Mouse (Mus musculus) heart, embryonic 12.5 days (tissue): Measurements from ENCODE around the gene Tmem114. TPM values are rescaled to one million over a fixed set of nuclear protein-coding genes. Genes with fewer than 3 reads are reported as not detected.
A peak's percentile ranks its signal among the peaks of the same experiment; 100 is the strongest.

Experiments used
- ATAC-seq: fragments of 200-750 bp; cut with Nextera tagmentation; 2 replicates; pipeline ENCODE4 v1.8.0; 2017; ENCODE audit warnings: moderate TSS enrichment, moderate library complexity; ENCODE audit not compliant: insufficient number of reproducible peaks, low FRiP score
- H3K27ac ChIP-seq: fragments of 300-500 bp; sonication (generic); 2 replicates; pipeline ENCODE4 v1.5.1; 2016; ENCODE audit warnings: mild to moderate bottlenecking, moderate library complexity; ENCODE audit not compliant: poor library complexity, severe bottlenecking
- H3K27me3 ChIP-seq: fragments of 300-500 bp; sonication (generic); replicated peaks from 2 replicates; pipeline ENCODE4 v1.6.1; 2016; ENCODE audit warnings: mild to moderate bottlenecking, moderate library complexity
- H3K36me3 ChIP-seq: fragments of 300-500 bp; sonication (generic); 2 replicates; pipeline ENCODE4 v1.6.1; 2016; ENCODE audit warnings: mild to moderate bottlenecking, moderate library complexity
- H3K4me1 ChIP-seq: fragments of 300-500 bp; sonication (generic); replicated peaks from 2 replicates; pipeline ENCODE4 v1.6.1; 2016; ENCODE audit warnings: mild to moderate bottlenecking
- H3K4me2 ChIP-seq: fragments of 300-500 bp; sonication (generic); 2 replicates; pipeline ENCODE4 v1.6.1; 2016; ENCODE audit warnings: mild to moderate bottlenecking, moderate library complexity
- H3K4me3 ChIP-seq: fragments of 300-500 bp; sonication (generic); 2 replicates; pipeline ENCODE4 v1.5.1; 2016; ENCODE audit warnings: mild to moderate bottlenecking
- H3K9ac ChIP-seq: fragments of 300-500 bp; sonication (generic); 2 replicates; pipeline ENCODE4 v1.6.1; 2016; ENCODE audit warnings: mild to moderate bottlenecking, moderate library complexity
- H3K9me3 ChIP-seq: fragments of 300-500 bp; sonication (generic); replicated peaks from 2 replicates; pipeline ENCODE4 v1.6.1; 2016; ENCODE audit warnings: mild to moderate bottlenecking, moderate library complexity
- WGBS: fragments of 180-500 bp; shearing (Covaris S2); methylation state at CpG from one replicate; pipeline ENCODE4 v1.1.7; 2016; 5-methylcytosine and 5-hydroxymethylcytosine counted together
- polyA plus RNA-seq: library from polyadenylated mRNA; unstranded; fragments of >200 nt; fragmentation: Nextera tagmentation; extraction: Ambion mirVana; gene quantifications from 2 replicates; pipeline ENCODE4 v1.2.1, GENCODE M21; 2016

Tmem114 gene
- polyA plus RNA-seq, 1 experiment from 2014 or later: not detected

- H3K9me3 ChIP-seq: no peaks in the 10 kb centered on the region
- peaks cover 74% of the 10 kb centered on the region for H3K27me3 ChIP-seq
- H3K36me3 ChIP-seq: no peaks in the 10 kb centered on the region
- no peak overlapping the region for H3K9ac ChIP-seq
- H3K4me3 ChIP-seq: no peak overlapping the region
- no peak overlapping the region for H3K27ac ChIP-seq
- ATAC-seq: no peak
- peaks cover 11% of the 10 kb centered on the region; the same call in 1 of the 2 replicates for H3K4me1 ChIP-seq
- H3K4me2 ChIP-seq: no peak overlapping the region
- WGBS: 70% methylated on average over 5 of the region's 5 CpGs
These were observed 800 bp upstream of the Tmem114 start for GRCm38 (mm10) chr16:8425736-8426135.

- H3K9me3 ChIP-seq: no peaks in the 10 kb centered on the region
- peaks cover 70% of the 10 kb centered on the region for H3K27me3 ChIP-seq
- peak overlapping the region; percentile 40 for H3K4me3 ChIP-seq
- H3K4me2 ChIP-seq: peak overlapping the region; percentile 70
- ATAC-seq: peak; percentile 18; the same call in 1 of the 2 replicates
- 5% methylated on average over 42 of the region's 43 CpGs for WGBS
- H3K4me1 ChIP-seq: peaks cover 11% of the 10 kb centered on the region; the same call in 1 of the 2 replicates
- H3K36me3 ChIP-seq: no peaks in the 10 kb centered on the region
- 0 out of 2 replicates have a peak overlapping the region, but pooled peaks have one; percentile 7 for H3K9ac ChIP-seq
- H3K27ac ChIP-seq: no peak overlapping the region
These were observed 570 bp downstream of the Tmem114 start for GRCm38 (mm10) chr16:8424161-8424970.

- H3K4me3 ChIP-seq: no peak overlapping the region
- no peak overlapping the region for H3K27ac ChIP-seq
- H3K36me3 ChIP-seq: no peaks in the 10 kb centered on the region
- H3K4me2 ChIP-seq: no peak overlapping the region
- ATAC-seq: no peak
- peaks cover 11% of the 10 kb centered on the region; the same call in 1 of the 2 replicates for H3K4me1 ChIP-seq
- no peaks in the 10 kb centered on the region for H3K9me3 ChIP-seq
- no peak overlapping the region for H3K9ac ChIP-seq
- peaks cover 70% of the 10 kb centered on the region for H3K27me3 ChIP-seq
- whole genome bisulfite sequencing: 41% methylated on average over 7 of the region's 7 CpGs
These were observed 1.3 kb downstream of the Tmem114 start for GRCm38 (mm10) chr16:8423626-8424114.

GRCm38 (mm10) chr16:8420842-8421241 lies 4.1 kb downstream of the Tmem114 start:
- WGBS: 74% methylated on average over 4 of the region's 4 CpGs
- Histone ChIP-seq H3K9ac (no peak overlapping the region), H3K27ac (no peak overlapping the region), H3K36me3 (no peaks in the 10 kb centered on the region), H3K27me3 (peaks cover 49% of the 10 kb centered on the region), H3K4me1 (peaks cover 11% of the 10 kb centered on the region; the same call in 1 of the 2 replicates), H3K4me3 (no peak overlapping the region), H3K4me2 (no peak overlapping the region), H3K9me3 (no peaks in the 10 kb centered on the region)
- ATAC-seq: no peak

GRCm38 (mm10) chr16:8420381-8420780 lies 4.6 kb downstream of the Tmem114 start:
- 73% methylated on average over 10 of the region's 10 CpGs for WGBS
- H3K4me2 ChIP-seq: no peak overlapping the region
- H3K9ac ChIP-seq: no peak overlapping the region
- peaks cover 44% of the 10 kb centered on the region for H3K27me3 ChIP-seq
- no peaks in the 10 kb centered on the region for H3K36me3 ChIP-seq
- H3K9me3 ChIP-seq: no peaks in the 10 kb centered on the region
- H3K4me1 ChIP-seq: peaks cover 11% of the 10 kb centered on the region; the same call in 1 of the 2 replicates
- H3K4me3 ChIP-seq: no peak overlapping the region
- H3K27ac ChIP-seq: no peak overlapping the region
- no peak for ATAC-seq

GRCm38 (mm10) chr16:8419666-8420065 lies 5.3 kb downstream of the Tmem114 start:
- ATAC-seq: no peak
- peaks cover 37% of the 10 kb centered on the region for H3K27me3 ChIP-seq
- H3K9me3 ChIP-seq: no peaks in the 10 kb centered on the region
- no peaks in the 10 kb centered on the region for H3K36me3 ChIP-seq
- no peak overlapping the region for H3K4me2 ChIP-seq
- no peak overlapping the region for H3K27ac ChIP-seq
- no peak overlapping the region for H3K4me3 ChIP-seq
- H3K4me1 ChIP-seq: peaks cover 7% of the 10 kb centered on the region; the same call in 1 of the 2 replicates
- WGBS: 80% methylated on average over 8 of the region's 8 CpGs
- no peak overlapping the region for H3K9ac ChIP-seq

- Histone ChIP-seq H3K9me3 (no peaks in the 10 kb centered on the region), H3K36me3 (no peaks in the 10 kb centered on the region), H3K9ac (no peak overlapping the region), H3K4me2 (no peak overlapping the region), H3K4me1 (no peaks in the 10 kb centered on the region), H3K27ac (no peak overlapping the region), H3K4me3 (no peak overlapping the region), H3K27me3 (peaks cover 22% of the 10 kb centered on the region)
- ATAC-seq: no peak
- 81% methylated on average over 3 of the region's 3 CpGs for WGBS
These were observed 6.8 kb downstream of the Tmem114 start for GRCm38 (mm10) chr16:8418126-8418525.

GRCm38 (mm10) chr16:8417011-8417720 lies 7.8 kb downstream of the Tmem114 start:
- Histone ChIP-seq H3K36me3 (no peaks in the 10 kb centered on the region), H3K4me2 (no peak overlapping the region), H3K27me3 (peaks cover 13% of the 10 kb centered on the region), H3K4me3 (no peak overlapping the region), H3K27ac (no peak overlapping the region), H3K4me1 (no peaks in the 10 kb centered on the region), H3K9me3 (no peaks in the 10 kb centered on the region), H3K9ac (no peak overlapping the region)
- no peak for ATAC-seq
- WGBS: 62% methylated on average over 20 of the region's 20 CpGs

GRCm38 (mm10) chr16:8415996-8416395 lies 8.9 kb downstream of the Tmem114 start:
- no peaks in the 10 kb centered on the region for H3K36me3 ChIP-seq
- H3K4me3 ChIP-seq: no peak overlapping the region
- 77% methylated on average over 8 of the region's 8 CpGs for WGBS
- H3K9me3 ChIP-seq: no peaks in the 10 kb centered on the region
- no peaks in the 10 kb centered on the region for H3K4me1 ChIP-seq
- H3K4me2 ChIP-seq: no peak overlapping the region
- H3K9ac ChIP-seq: no peak overlapping the region
- no peak for ATAC-seq
- no peak overlapping the region for H3K27ac ChIP-seq
- H3K27me3 ChIP-seq: peaks cover 11% of the 10 kb centered on the region; the same call in 1 of the 2 replicates

GRCm38 (mm10) chr16:8413441-8413840 lies 11.5 kb downstream of the Tmem114 start:
- Histone ChIP-seq H3K9ac (no peak overlapping the region), H3K4me1 (no peaks in the 10 kb centered on the region), H3K36me3 (no peaks in the 10 kb centered on the region), H3K27me3 (peaks cover 17% of the 10 kb centered on the region), H3K9me3 (no peaks in the 10 kb centered on the region), H3K27ac (no peak overlapping the region), H3K4me2 (no peak overlapping the region), H3K4me3 (no peak overlapping the region)
- WGBS: 79% methylated on average over 8 of the region's 8 CpGs
- no peak for ATAC-seq

- Histone ChIP-seq H3K4me1 (no peaks in the 10 kb centered on the region), H3K36me3 (no peaks in the 10 kb centered on the region), H3K4me3 (no peak overlapping the region), H3K4me2 (no peak overlapping the region), H3K9ac (no peak overlapping the region), H3K27me3 (peaks cover 17% of the 10 kb centered on the region), H3K27ac (no peak overlapping the region), H3K9me3 (no peaks in the 10 kb centered on the region)
- 10% methylated on average over 7 of the region's 7 CpGs for WGBS
- 0 out of 2 replicates have a peak, but pooled peaks have one; percentile 29 for ATAC-seq
These were observed 12.7 kb downstream of the Tmem114 start for GRCm38 (mm10) chr16:8412213-8412612.
